ENCODE assay signal across 9 mouse cellular contexts in the genomic region with DNA sequence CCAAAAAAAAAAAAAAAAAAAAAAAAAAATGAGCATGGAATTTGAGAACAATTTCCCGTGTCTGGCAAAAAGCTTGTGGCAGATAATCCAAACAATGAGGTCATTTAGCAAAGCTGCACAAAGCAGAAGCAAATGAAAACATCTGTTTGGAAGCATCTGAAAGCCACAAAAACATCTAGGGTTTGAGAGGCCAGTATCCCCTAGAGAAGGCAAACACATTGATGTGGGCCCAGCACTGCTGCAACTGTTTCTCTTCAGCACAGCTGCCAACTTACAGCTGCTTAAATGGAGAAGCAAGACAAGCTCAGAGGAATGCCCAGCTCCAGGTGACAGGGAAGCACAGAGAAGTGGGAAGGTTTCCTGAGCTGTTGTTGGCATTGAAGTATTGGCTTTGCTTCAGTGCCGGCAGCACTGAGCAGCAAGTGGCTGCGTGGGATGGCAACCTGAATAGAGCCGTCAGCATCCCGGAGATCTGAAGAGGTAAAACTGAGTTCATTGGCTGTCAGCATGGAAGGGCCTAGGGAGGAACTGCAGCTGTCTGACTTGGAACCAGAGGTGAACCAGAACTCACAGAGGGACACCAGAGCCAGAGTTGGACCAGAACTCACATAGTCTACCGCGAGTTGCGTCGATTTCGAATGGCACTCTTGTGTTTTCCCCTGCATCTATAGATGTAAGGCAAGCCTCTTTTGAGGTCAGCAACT.
DNase-seq lines count a peak whose midpoint lies in the region; ATAC-seq and TF ChIP-seq lines count a peak whose summit lies in the region.
"Had no signal": no experiment of that assay in that cellular context is flagged by ENCODE, and none has a peak within 500 bp of the region (broad histone marks: within the 10 kb centered on the region; RNA-seq: fewer than 3 reads in every experiment).

No protein-coding gene starts in this region.

- TF ChIP-seq CTCF in lung, embryonic 14.5 days (IDR thresholded peaks at IDR 0.05; ENCODE audit: low read depth), result no peak

- H3K4me3 ChIP-seq in lung, embryonic 14.5 days (ENCODE audit: low read depth, low read length), result no peak overlapping the region
- no peak overlapping the region for H3K4me3 ChIP-seq in embryonic facial prominence, embryonic 11.5 days (ENCODE audit: low read depth, low read length)
- no peak overlapping the region for H3K4me3 ChIP-seq in forebrain, embryonic 11.5 days (ENCODE audit: low read depth, low read length)
- H3K4me3 ChIP-seq in intestine, embryonic 16.5 days (ENCODE audit: low read length), result no peak overlapping the region
- H3K4me3 ChIP-seq: hindbrain, embryonic 15.5 days had no signal

- intact Hi-C loops in gastrocnemius, postnatal 36 days (cut with DNase I), result no loop called here

- no peak overlapping the region for H3K27ac ChIP-seq in lung, embryonic 14.5 days (ENCODE audit: low read depth)
- H3K27ac ChIP-seq in embryonic facial prominence, embryonic 11.5 days (replicated peaks; ENCODE audit: low read depth, low read length), result no peak overlapping the region
- no peak overlapping the region for H3K27ac ChIP-seq in forebrain, embryonic 11.5 days (ENCODE audit: low read depth, low read length)
- H3K27ac ChIP-seq in intestine, embryonic 16.5 days (ENCODE audit: low read length), result no peak overlapping the region
- H3K27ac ChIP-seq: hindbrain, embryonic 15.5 days had no signal

- H3K4me2 ChIP-seq in lung, embryonic 14.5 days, result no peak overlapping the region
- H3K4me2 ChIP-seq in embryonic facial prominence, embryonic 11.5 days (ENCODE audit: low read depth, low read length), result no peak overlapping the region
- H3K4me2 ChIP-seq in forebrain, embryonic 11.5 days (ENCODE audit: low read depth, low read length, severe bottlenecking), result no peak overlapping the region
- H3K4me2 ChIP-seq in intestine, embryonic 16.5 days (ENCODE audit: low read depth, low read length), result no peak overlapping the region
- H3K4me2 ChIP-seq: hindbrain, embryonic 15.5 days had no signal

- no peak for ATAC-seq in lung, embryonic 14.5 days (ENCODE audit: insufficient read depth)
- ATAC-seq in embryonic facial prominence, embryonic 11.5 days (replicated peaks; ENCODE audit: insufficient number of reproducible peaks, low FRiP score, low TSS enrichment, low read depth), result peak; percentile 29; the same call in 1 of the 2 replicates
- ATAC-seq in forebrain, embryonic 11.5 days (replicated peaks; ENCODE audit: low FRiP score), result no peak
- ATAC-seq in intestine, embryonic 16.5 days, result no peak

- H3K9ac ChIP-seq in lung, embryonic 14.5 days, result no peak overlapping the region
- H3K9ac ChIP-seq in embryonic facial prominence, embryonic 11.5 days (replicated peaks; ENCODE audit: low read length), result no peak overlapping the region
- H3K9ac ChIP-seq in forebrain, embryonic 11.5 days (ENCODE audit: low read length), result no peak overlapping the region
- H3K9ac ChIP-seq in intestine, embryonic 16.5 days (ENCODE audit: low read depth, low read length), result no peak overlapping the region
- H3K9ac ChIP-seq: hindbrain, embryonic 15.5 days had no signal

- H3K36me3 ChIP-seq in lung, embryonic 14.5 days (ENCODE audit: insufficient read depth), result no peaks in the 10 kb centered on the region
- H3K36me3 ChIP-seq in embryonic facial prominence, embryonic 11.5 days (replicated peaks; ENCODE audit: control insufficient read depth, insufficient read depth, low read depth, low read length), result no peaks in the 10 kb centered on the region
- no peaks in the 10 kb centered on the region for H3K36me3 ChIP-seq in forebrain, embryonic 11.5 days (ENCODE audit: control insufficient read depth, insufficient read depth, low read length)
- H3K36me3 ChIP-seq in intestine, embryonic 16.5 days (ENCODE audit: control insufficient read depth, insufficient read depth, low read length), result no peaks in the 10 kb centered on the region
- H3K36me3 ChIP-seq: hindbrain, embryonic 15.5 days had no signal

- peak; percentile 23 for DNase-seq in lung, embryonic 14.5 days
- DNase-seq in lung, postnatal 4 days, result no peak
- peak; percentile 75 for DNase-seq in embryonic facial prominence, embryonic 11.5 days (ENCODE audit: low spot score)
- DNase-seq in gastrocnemius, postnatal 36 days, result peak; percentile 11 to 33
- DNase-seq in right cerebral cortex, postnatal 14 days, result peak; percentile 9
- no peak for DNase-seq in forebrain, embryonic 11.5 days (ENCODE audit: low spot score)
- DNase-seq: lung, adult 18-20 months had no signal

- H3K9me3 ChIP-seq in lung, embryonic 14.5 days (ENCODE audit: low read depth, low read length), result no peaks in the 10 kb centered on the region
- H3K9me3 ChIP-seq in embryonic facial prominence, embryonic 11.5 days (replicated peaks; ENCODE audit: control insufficient read depth, low read length), result no peaks in the 10 kb centered on the region
- no peaks in the 10 kb centered on the region for H3K9me3 ChIP-seq in forebrain, embryonic 11.5 days (ENCODE audit: control insufficient read depth, low read length)
- no peaks in the 10 kb centered on the region for H3K9me3 ChIP-seq in intestine, embryonic 16.5 days (ENCODE audit: control insufficient read depth, low read length)
- H3K9me3 ChIP-seq: hindbrain, embryonic 15.5 days had no signal

- H3K27me3 ChIP-seq in lung, embryonic 14.5 days (ENCODE audit: insufficient read depth, low read length), result no peaks in the 10 kb centered on the region
- H3K27me3 ChIP-seq in embryonic facial prominence, embryonic 11.5 days (ENCODE audit: control insufficient read depth, insufficient read depth, low read length), result no peaks in the 10 kb centered on the region
- no peaks in the 10 kb centered on the region for H3K27me3 ChIP-seq in forebrain, embryonic 11.5 days (ENCODE audit: control insufficient read depth, insufficient read depth, low read length)
- no peaks in the 10 kb centered on the region for H3K27me3 ChIP-seq in intestine, embryonic 16.5 days (replicated peaks; ENCODE audit: control insufficient read depth, insufficient read depth, low read length)
- H3K27me3 ChIP-seq: hindbrain, embryonic 15.5 days had no signal

- no peaks in the 10 kb centered on the region for H3K4me1 ChIP-seq in lung, embryonic 14.5 days (ENCODE audit: insufficient read depth)
- no peaks in the 10 kb centered on the region for H3K4me1 ChIP-seq in embryonic facial prominence, embryonic 11.5 days (ENCODE audit: control insufficient read depth, insufficient read depth, low read length)
- no peaks in the 10 kb centered on the region for H3K4me1 ChIP-seq in forebrain, embryonic 11.5 days (replicated peaks; ENCODE audit: control insufficient read depth, insufficient read depth, low read length)
- peaks cover 5% of the 10 kb centered on the region; the same call in 1 of the 2 replicates for H3K4me1 ChIP-seq in intestine, embryonic 16.5 days (ENCODE audit: control insufficient read depth, insufficient read depth, low read length)

- 55% methylated on average over 10 of the region's 10 CpGs for WGBS in lung, embryonic 14.5 days
- 53% methylated on average over 10 of the region's 10 CpGs for WGBS in embryonic facial prominence, embryonic 11.5 days
- 70% methylated on average over 10 of the region's 10 CpGs for WGBS in forebrain, embryonic 11.5 days
- 67% methylated on average over 10 of the region's 10 CpGs for WGBS in intestine, embryonic 16.5 days

Comparison
In these comparisons a context has a peak if more than half of its experiments do, and no peak if none do; other contexts are left out.
1. DNase-seq: peak in lung, embryonic 14.5 days (single experiment), embryonic facial prominence, embryonic 11.5 days (single experiment), gastrocnemius, postnatal 36 days (2 of 2) and right cerebral cortex, postnatal 14 days (single experiment); none in lung, postnatal 4 days (0 of 2) and forebrain, embryonic 11.5 days (single experiment).